Mouse (Mus musculus): Measurements from ENCODE around the gene Btbd16. TPM values are rescaled to one million over a fixed set of nuclear protein-coding genes. Genes with fewer than 3 reads are reported as not detected.
A peak's percentile ranks its signal among the peaks of the same experiment; 100 is the strongest.

The Btbd16 gene
- polyA plus RNA-seq, 1 experiment from 2014 or later: not detected

DNA sequence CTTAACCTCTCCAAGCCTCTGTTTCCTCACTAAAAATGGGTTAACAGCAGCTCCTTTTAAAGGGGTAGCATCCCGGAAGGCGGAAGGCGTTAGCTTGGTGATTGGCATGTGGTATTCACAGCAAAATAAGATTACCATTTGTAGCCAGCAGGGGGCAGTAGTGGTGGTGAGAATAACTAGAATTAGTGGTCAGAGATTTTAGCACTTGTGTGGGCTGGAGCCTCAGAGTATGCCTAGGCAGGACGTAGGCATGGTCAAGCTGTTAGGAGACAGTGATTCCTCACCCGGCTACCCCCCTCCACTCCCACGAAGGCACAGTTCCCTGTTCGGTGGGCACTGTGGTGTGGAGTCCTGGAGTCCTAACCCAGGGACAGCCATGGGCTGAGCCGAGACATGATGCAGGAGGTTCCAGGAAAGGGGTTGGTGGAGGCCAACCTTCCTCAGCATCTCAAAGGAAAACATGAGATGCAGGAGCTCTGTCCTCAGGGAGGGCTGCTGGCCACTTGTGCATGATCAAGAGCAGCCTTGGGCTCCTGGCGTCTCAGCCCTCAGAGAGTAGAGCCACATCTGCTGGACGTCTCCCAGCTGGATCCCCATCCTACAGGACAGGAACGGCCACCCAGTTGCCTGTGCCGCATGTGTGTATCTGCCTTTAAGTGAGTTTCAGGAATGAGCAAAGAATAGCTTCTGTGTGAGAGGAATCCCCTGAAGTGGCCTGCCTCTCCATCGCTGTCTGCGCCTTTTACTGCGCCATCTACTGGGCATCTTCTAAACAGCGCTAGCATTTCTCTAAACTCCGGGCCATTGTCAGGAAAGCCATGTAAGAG lies 11.6 kb upstream of the Btbd16 start:
- WGBS (ENCODE audit: insufficient replicate concordance): 30% methylated on average over 17 of the region's 17 CpGs
- Histone ChIP-seq H3K27me3 (ENCODE audit: control insufficient read depth, insufficient read depth, low read length) (no peaks in the 10 kb centered on the region), H3K9me3 (replicated peaks; ENCODE audit: control insufficient read depth, low read length) (no peaks in the 10 kb centered on the region), H3K4me3 (ENCODE audit: low read depth, low read length) (no peak overlapping the region), H3K9ac (ENCODE audit: low read depth, low read length) (no peak overlapping the region), H3K4me1 (ENCODE audit: control insufficient read depth, insufficient read depth, low read length) (no peaks in the 10 kb centered on the region), H3K27ac (ENCODE audit: low read depth, low read length) (no peak overlapping the region), H3K4me2 (no peak overlapping the region), H3K36me3 (ENCODE audit: control insufficient read depth, insufficient read depth, low read length) (peaks cover 9% of the 10 kb centered on the region)
- 0 out of 2 replicates have a peak, but pooled peaks have one; percentile 31 for ATAC-seq (replicated peaks; ENCODE audit: insufficient number of reproducible peaks, low FRiP score, low TSS enrichment)

DNA sequence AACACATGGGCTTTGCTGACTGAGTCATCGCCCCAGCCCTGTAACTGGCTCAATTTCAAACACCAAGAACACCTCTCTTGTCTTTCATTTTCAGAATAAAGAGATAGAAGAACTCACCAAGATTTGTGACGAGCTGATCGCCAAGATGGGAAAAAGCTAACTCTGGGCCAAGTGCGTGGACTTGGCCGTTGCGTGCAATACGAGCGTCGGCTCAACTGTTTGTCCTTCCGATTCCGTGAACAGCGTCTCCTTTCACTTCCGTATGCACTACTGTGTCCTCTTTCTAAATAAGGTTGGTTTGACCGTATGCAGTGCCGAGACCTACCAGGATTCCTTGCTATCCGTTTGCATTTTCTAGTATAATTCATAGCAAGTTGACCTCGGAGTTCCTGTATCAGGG lies 9.7 kb upstream of the Btbd16 start:
- H3K36me3 ChIP-seq (ENCODE audit: control insufficient read depth, insufficient read depth, low read length): peaks cover 5% of the 10 kb centered on the region
- 93% methylated on average over 17 of the region's 17 CpGs for WGBS (ENCODE audit: insufficient replicate concordance)

DNA sequence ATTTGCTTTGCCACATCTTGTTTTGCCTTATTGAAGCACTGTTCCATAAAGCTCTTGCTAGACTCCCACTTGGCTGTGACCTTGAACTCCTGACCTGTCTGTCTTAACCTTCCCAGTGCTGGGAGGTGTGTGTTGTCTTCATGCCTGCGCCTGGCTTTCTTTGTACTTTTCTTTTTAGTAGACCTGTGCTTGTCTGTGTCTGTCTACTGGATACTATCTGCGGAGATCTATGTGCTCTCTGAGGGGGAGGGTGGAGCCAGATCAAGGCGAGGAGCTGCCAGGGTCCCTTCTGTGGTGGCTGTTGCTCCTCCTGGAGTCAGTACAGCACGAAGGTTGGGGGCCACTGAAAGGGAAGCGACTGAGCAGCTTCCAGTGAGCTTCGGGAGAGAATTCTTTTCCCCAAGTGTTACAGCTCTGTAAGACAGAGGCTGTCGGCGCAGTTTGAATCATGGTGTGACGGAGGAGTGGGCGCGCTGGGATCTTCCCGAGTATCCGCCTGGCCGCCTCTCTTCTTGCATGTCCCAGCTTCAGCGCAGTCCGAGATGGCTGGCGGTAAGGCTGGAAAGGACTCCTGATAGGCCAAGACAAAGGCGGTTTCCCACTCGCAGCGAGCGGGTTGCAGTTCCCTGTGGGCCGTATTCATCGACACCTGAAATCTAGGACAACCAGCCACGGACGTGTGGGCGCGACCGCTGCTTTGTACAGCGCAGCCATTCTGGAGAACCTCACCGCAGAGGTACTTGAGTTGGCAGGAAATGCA lies 7.3 kb upstream of the Btbd16 start:
- Histone ChIP-seq H3K9me3 (replicated peaks; ENCODE audit: control insufficient read depth, low read length) (no peaks in the 10 kb centered on the region), H3K4me1 (ENCODE audit: control insufficient read depth, insufficient read depth, low read length) (no peaks in the 10 kb centered on the region), H3K4me3 (ENCODE audit: low read depth, low read length) (no peak overlapping the region), H3K27me3 (ENCODE audit: control insufficient read depth, insufficient read depth, low read length) (no peaks in the 10 kb centered on the region), H3K36me3 (ENCODE audit: control insufficient read depth, insufficient read depth, low read length) (no peaks in the 10 kb centered on the region), H3K4me2 (peak overlapping the region; percentile 39), H3K27ac (ENCODE audit: low read depth, low read length) (no peak overlapping the region), H3K9ac (ENCODE audit: low read depth, low read length) (0 out of 2 replicates have a peak overlapping the region, but pooled peaks have one; percentile 28)
- ATAC-seq (replicated peaks; ENCODE audit: insufficient number of reproducible peaks, low FRiP score, low TSS enrichment): no peak
- WGBS (ENCODE audit: insufficient replicate concordance): 57% methylated on average over 30 of the region's 30 CpGs

More for the DNA sequence above, 9.7 kb upstream of the Btbd16 start:
- Histone ChIP-seq H3K27ac (ENCODE audit: low read depth, low read length) (no peak overlapping the region), H3K4me3 (ENCODE audit: low read depth, low read length) (no peak overlapping the region), H3K27me3 (ENCODE audit: control insufficient read depth, insufficient read depth, low read length) (no peaks in the 10 kb centered on the region), H3K9ac (ENCODE audit: low read depth, low read length) (no peak overlapping the region), H3K4me2 (no peak overlapping the region), H3K4me1 (ENCODE audit: control insufficient read depth, insufficient read depth, low read length) (no peaks in the 10 kb centered on the region), H3K9me3 (replicated peaks; ENCODE audit: control insufficient read depth, low read length) (no peaks in the 10 kb centered on the region)
- no peak for ATAC-seq (replicated peaks; ENCODE audit: insufficient number of reproducible peaks, low FRiP score, low TSS enrichment)

DNA sequence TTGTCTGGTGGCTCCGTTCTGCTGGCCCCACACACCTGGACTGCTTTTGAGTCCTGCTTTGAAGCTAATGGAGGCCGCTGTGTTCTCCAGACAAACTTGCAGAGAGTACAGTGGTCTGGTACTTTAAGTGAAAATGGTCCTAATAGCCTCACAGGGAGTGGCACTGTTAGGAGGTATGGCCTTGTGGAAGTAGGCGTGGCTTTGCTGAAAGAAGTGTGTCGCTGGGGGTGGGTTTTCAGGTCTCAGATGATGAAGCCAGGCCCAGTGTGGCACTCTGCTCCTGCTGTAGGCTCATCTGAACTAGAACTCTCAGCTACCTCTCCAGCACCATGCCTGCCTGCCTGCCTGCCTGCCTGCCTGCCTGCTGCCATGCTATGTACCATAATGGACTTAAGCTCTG lies 5.7 kb upstream of the Btbd16 start:
- Histone ChIP-seq H3K9me3 (replicated peaks; ENCODE audit: control insufficient read depth, low read length) (no peaks in the 10 kb centered on the region), H3K4me2 (no peak overlapping the region), H3K36me3 (ENCODE audit: control insufficient read depth, insufficient read depth, low read length) (no peaks in the 10 kb centered on the region), H3K4me1 (ENCODE audit: control insufficient read depth, insufficient read depth, low read length) (no peaks in the 10 kb centered on the region), H3K27me3 (ENCODE audit: control insufficient read depth, insufficient read depth, low read length) (no peaks in the 10 kb centered on the region), H3K27ac (ENCODE audit: low read depth, low read length) (no peak overlapping the region), H3K4me3 (ENCODE audit: low read depth, low read length) (no peak overlapping the region), H3K9ac (ENCODE audit: low read depth, low read length) (no peak overlapping the region)
- 83% methylated on average over 4 of the region's 4 CpGs for WGBS (ENCODE audit: insufficient replicate concordance)
- ATAC-seq (replicated peaks; ENCODE audit: insufficient number of reproducible peaks, low FRiP score, low TSS enrichment): peak; percentile 22; the same call in 1 of the 2 replicates

DNA sequence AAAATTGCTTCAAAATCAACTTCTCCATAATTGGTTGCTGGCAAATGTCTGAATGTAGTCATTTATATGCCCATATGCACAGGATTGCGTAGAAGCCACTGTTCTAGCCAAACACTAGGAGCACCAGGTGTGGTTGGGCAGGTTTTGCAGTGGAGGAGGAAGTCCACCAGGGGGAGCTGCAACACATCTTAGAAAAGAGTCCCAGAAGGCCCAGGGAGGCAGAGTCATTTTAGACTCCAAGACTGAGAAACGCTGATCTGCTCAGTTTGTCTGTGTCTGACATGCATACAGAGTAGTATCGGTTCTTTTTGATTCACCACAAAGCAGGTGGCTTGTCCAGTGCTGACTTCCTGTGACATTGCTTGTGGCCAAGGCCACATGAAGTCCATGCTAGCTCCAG lies 3.2 kb upstream of the Btbd16 start:
- H3K4me2 ChIP-seq: no peak overlapping the region
- H3K27me3 ChIP-seq (ENCODE audit: control insufficient read depth, insufficient read depth, low read length): no peaks in the 10 kb centered on the region
- no peak overlapping the region for H3K9ac ChIP-seq (ENCODE audit: low read depth, low read length)
- no peak for ATAC-seq (replicated peaks; ENCODE audit: insufficient number of reproducible peaks, low FRiP score, low TSS enrichment)
- H3K36me3 ChIP-seq (ENCODE audit: control insufficient read depth, insufficient read depth, low read length): no peaks in the 10 kb centered on the region
- no peak overlapping the region for H3K27ac ChIP-seq (ENCODE audit: low read depth, low read length)
- 31% methylated on average over 3 of the region's 3 CpGs for WGBS (ENCODE audit: insufficient replicate concordance)
- H3K4me1 ChIP-seq (ENCODE audit: control insufficient read depth, insufficient read depth, low read length): peaks cover 8% of the 10 kb centered on the region
- no peaks in the 10 kb centered on the region for H3K9me3 ChIP-seq (replicated peaks; ENCODE audit: control insufficient read depth, low read length)
- no peak overlapping the region for H3K4me3 ChIP-seq (ENCODE audit: low read depth, low read length)

DNA sequence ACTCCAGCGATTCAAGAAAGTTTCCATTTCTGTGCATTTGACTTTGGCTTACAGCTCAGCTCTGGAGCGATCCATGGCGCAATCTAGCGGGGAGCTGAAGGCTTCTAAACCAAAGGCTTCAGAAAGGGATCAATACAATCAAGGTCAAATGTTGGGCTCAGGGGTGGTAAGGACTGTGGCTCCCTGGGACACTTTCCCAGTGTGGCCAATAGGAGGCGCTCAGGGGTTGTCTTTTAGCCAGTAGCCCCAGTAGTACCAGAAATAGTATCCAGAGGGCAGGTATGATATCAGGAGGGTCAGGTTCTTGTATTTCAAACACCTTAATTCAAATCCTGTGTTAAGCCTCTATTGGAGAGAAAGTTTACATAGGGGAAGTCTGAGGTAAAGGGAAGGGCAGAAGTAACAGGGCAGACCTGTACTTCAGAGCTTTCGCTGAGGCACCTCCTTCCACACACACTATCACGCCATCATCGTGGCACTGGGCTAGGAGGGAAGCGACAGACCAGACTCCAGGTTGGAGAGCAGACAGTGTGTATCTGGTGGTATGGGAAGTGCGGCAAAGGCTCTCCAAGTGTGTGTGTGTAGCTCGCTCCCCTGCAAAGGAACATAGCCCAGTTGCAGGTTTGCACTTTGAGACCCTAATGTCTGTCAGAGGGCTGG lies 568 bp upstream of the Btbd16 start:
- WGBS (ENCODE audit: insufficient replicate concordance): 59% methylated on average over 11 of the region's 11 CpGs
- Histone ChIP-seq H3K27ac (ENCODE audit: low read depth, low read length) (no peak overlapping the region), H3K4me1 (ENCODE audit: control insufficient read depth, insufficient read depth, low read length) (peaks cover 8% of the 10 kb centered on the region), H3K27me3 (ENCODE audit: control insufficient read depth, insufficient read depth, low read length) (no peaks in the 10 kb centered on the region), H3K4me3 (ENCODE audit: low read depth, low read length) (no peak overlapping the region), H3K4me2 (no peak overlapping the region), H3K36me3 (ENCODE audit: control insufficient read depth, insufficient read depth, low read length) (no peaks in the 10 kb centered on the region), H3K9ac (ENCODE audit: low read depth, low read length) (no peak overlapping the region), H3K9me3 (replicated peaks; ENCODE audit: control insufficient read depth, low read length) (no peaks in the 10 kb centered on the region)
- no peak for ATAC-seq (replicated peaks; ENCODE audit: insufficient number of reproducible peaks, low FRiP score, low TSS enrichment)

DNA sequence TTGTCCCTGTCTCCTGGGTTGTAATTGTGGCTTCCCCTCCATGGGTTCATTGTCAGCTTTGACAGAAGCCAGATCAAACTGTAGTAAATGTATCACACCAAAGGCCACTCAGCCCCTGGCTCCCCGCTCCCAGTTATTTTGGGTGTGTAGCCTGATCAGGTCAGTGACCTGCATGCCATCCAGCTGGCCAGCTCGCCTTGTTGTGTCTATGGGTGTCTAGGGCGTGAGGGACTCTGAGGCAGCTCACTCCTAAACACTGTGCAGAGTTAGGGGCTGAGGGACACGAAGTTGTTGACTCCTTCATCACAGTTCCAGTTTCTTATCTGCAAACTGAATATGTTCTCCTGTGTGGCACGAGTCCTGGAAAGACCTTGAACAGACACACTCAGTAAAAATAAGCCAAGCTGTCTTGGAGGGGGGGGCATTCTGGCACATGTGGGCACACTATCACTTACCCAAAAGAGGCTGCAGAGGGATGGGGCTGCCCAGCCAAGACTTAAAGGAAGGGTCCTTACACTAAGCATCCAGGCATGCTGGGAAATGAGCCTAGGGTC lies 7.1 kb downstream of the Btbd16 start:
- 28% methylated on average over 5 of the region's 5 CpGs for WGBS (ENCODE audit: insufficient replicate concordance)
- ATAC-seq (replicated peaks; ENCODE audit: insufficient number of reproducible peaks, low FRiP score, low TSS enrichment): no peak

DNA sequence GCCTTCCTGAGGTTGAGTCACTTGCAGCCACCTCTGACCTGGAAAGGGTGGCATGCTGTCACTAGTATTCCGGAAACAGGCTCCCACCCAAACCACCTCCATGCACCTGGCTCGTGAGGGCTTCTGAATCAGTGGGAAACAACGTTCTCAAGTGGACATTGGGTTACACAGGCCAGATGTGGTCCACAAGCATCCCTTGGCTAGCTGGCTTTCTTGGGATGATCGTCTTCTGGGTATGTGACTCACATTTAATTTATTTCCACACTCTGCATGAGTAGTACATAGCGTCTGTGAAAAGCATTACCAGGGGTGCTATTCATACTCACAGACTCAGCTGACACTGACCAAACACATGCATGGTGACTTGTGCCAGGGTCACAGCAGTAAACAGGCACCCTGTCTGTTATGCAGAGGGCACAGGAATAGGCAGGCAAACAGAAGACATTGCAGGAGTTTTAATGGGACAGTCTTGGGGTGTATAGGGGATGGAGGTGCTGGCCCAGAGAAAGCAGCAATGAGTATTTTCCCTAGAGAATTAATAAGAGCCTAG lies 8.7 kb downstream of the Btbd16 start:
- peaks cover 17% of the 10 kb centered on the region for H3K4me1 ChIP-seq (ENCODE audit: control insufficient read depth, insufficient read depth, low read length)
- H3K36me3 ChIP-seq (ENCODE audit: control insufficient read depth, insufficient read depth, low read length): no peaks in the 10 kb centered on the region
- H3K9me3 ChIP-seq (replicated peaks; ENCODE audit: control insufficient read depth, low read length): no peaks in the 10 kb centered on the region
- no peak for ATAC-seq (replicated peaks; ENCODE audit: insufficient number of reproducible peaks, low FRiP score, low TSS enrichment)
- 77% methylated on average over 5 of the region's 5 CpGs for WGBS (ENCODE audit: insufficient replicate concordance)
- no peak overlapping the region for H3K4me3 ChIP-seq (ENCODE audit: low read depth, low read length)
- H3K27ac ChIP-seq (ENCODE audit: low read depth, low read length): no peak overlapping the region
- H3K4me2 ChIP-seq: no peak overlapping the region
- H3K9ac ChIP-seq (ENCODE audit: low read depth, low read length): no peak overlapping the region
- no peaks in the 10 kb centered on the region for H3K27me3 ChIP-seq (ENCODE audit: control insufficient read depth, insufficient read depth, low read length)

More for the DNA sequence above, 7.1 kb downstream of the Btbd16 start:
- Histone ChIP-seq H3K27me3 (ENCODE audit: control insufficient read depth, insufficient read depth, low read length) (no peaks in the 10 kb centered on the region), H3K4me1 (ENCODE audit: control insufficient read depth, insufficient read depth, low read length) (peaks cover 9% of the 10 kb centered on the region), H3K36me3 (ENCODE audit: control insufficient read depth, insufficient read depth, low read length) (no peaks in the 10 kb centered on the region), H3K9ac (ENCODE audit: low read depth, low read length) (no peak overlapping the region), H3K4me3 (ENCODE audit: low read depth, low read length) (no peak overlapping the region), H3K4me2 (no peak overlapping the region), H3K27ac (ENCODE audit: low read depth, low read length) (no peak overlapping the region; the same call in 1 of the 2 replicates), H3K9me3 (replicated peaks; ENCODE audit: control insufficient read depth, low read length) (no peaks in the 10 kb centered on the region)
